17 mouse cellular contexts compared by ENCODE assay signal in the genomic region with DNA sequence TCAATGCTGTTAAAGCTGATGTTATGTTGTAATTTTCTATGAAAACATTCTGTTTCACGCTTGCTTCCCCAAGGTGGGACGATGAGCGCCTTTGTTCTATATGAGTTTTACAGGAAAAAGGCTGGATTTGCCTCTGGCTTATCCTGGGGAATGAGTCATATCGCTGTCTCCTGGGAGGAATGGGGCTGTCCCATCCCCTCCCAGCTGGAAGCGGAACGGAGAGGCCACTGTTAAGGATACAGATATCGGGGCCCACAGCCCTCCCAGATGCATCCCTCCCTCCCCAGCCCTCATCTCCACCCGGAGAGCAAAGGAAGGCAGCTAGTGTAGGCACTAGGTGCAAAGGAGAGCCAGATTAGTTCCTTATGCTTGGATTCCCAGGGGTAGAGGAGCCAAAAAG. TPM values are rescaled to one million over a fixed set of nuclear protein-coding genes. Genes with fewer than 3 reads are reported as not detected.
DNase-seq lines count a peak whose midpoint lies in the region; ATAC-seq lines count a peak whose summit lies in the region.
"Had no signal": no experiment of that assay in that cellular context is flagged by ENCODE, and none has a peak within 500 bp of the region (broad histone marks: within the 10 kb centered on the region; RNA-seq: fewer than 3 reads in every experiment).

No protein-coding gene starts in this region.

- H3K36me3 ChIP-seq in heart, embryonic 11.5 days (ENCODE audit: control insufficient read depth, insufficient read depth, low read length) = no peaks in the 10 kb centered on the region
- H3K36me3 ChIP-seq in intestine, embryonic 15.5 days = no peaks in the 10 kb centered on the region

- H3K27me3 ChIP-seq in heart, embryonic 11.5 days (ENCODE audit: control insufficient read depth, insufficient read depth, low read length) = peaks cover 8% of the 10 kb centered on the region
- no peaks in the 10 kb centered on the region for H3K27me3 ChIP-seq in intestine, embryonic 15.5 days (replicated peaks)

- ATAC-seq in heart, embryonic 11.5 days (replicated peaks; ENCODE audit: insufficient number of reproducible peaks, low FRiP score, low TSS enrichment) = peak; percentile 69; the same call in 1 of the 2 replicates
- ATAC-seq in intestine, embryonic 15.5 days = peak; percentile 74
- ATAC-seq in cerebellum, adult (ENCODE audit: insufficient number of reproducible peaks, low FRiP score, low TSS enrichment) = no peak
- ATAC-seq in activated CD4-positive, CD25-positive, alpha-beta regulatory T cell, adult 4 months = no peak

- H3K4me2 ChIP-seq in heart, embryonic 11.5 days = no peak overlapping the region
- H3K4me2 ChIP-seq in intestine, embryonic 15.5 days (replicated peaks) = no peak overlapping the region
- H3K4me2 ChIP-seq: hindbrain, embryonic 14.5 days; liver, embryonic 11.5 days had no signal

- 33% methylated on average over 8 of the region's 8 CpGs for WGBS in heart, embryonic 11.5 days (ENCODE audit: insufficient replicate concordance)
- WGBS in intestine, embryonic 15.5 days = 41% methylated on average over 8 of the region's 8 CpGs

- peaks cover 18% of the 10 kb centered on the region for H3K4me1 ChIP-seq in heart, embryonic 11.5 days (ENCODE audit: control insufficient read depth, insufficient read depth, low read length)
- H3K4me1 ChIP-seq in intestine, embryonic 15.5 days (replicated peaks) = peaks cover 21% of the 10 kb centered on the region

- H3K27ac ChIP-seq in heart, embryonic 11.5 days (ENCODE audit: low read depth, low read length) = no peak overlapping the region
- H3K27ac ChIP-seq in intestine, embryonic 15.5 days = peak overlapping the region; percentile 38
- H3K27ac ChIP-seq: hindbrain, embryonic 14.5 days; layer of hippocampus, adult 2 months had no signal

- no peak overlapping the region for H3K9ac ChIP-seq in heart, embryonic 11.5 days (ENCODE audit: low read depth, low read length)
- no peak overlapping the region for H3K9ac ChIP-seq in intestine, embryonic 15.5 days
- H3K9ac ChIP-seq: hindbrain, embryonic 14.5 days had no signal

- no peaks in the 10 kb centered on the region for H3K9me3 ChIP-seq in heart, embryonic 11.5 days (replicated peaks; ENCODE audit: control insufficient read depth, low read length)
- no peaks in the 10 kb centered on the region for H3K9me3 ChIP-seq in intestine, embryonic 15.5 days

- peak; percentile 80 for DNase-seq in 3T3-L1 (ENCODE audit: low read depth, low spot score)
- peak; percentile 66 for DNase-seq in NIH3T3 (ENCODE audit: low read depth)
- no peak for DNase-seq in left cerebral cortex, adult 18-20 months (ENCODE audit: low spot score in 2 of 2)
- DNase-seq: cerebellum, adult 9-10 months; kidney, adult 9 months; lung, postnatal 10 days; right cerebral cortex, adult 18-20 months; spleen, adult 18-20 months; thymus, adult 2 months had no signal

- H3K4me3 ChIP-seq in heart, embryonic 11.5 days (ENCODE audit: low read depth, low read length) = no peak overlapping the region
- no peak overlapping the region for H3K4me3 ChIP-seq in intestine, embryonic 15.5 days (replicated peaks)
- H3K4me3 ChIP-seq: layer of hippocampus, adult 2 months had no signal

RNA-seq across cellular contexts. Expression of gene Pgf, which starts 8.2 kb away (rescaled TPM):
- 9.0 and 12.7 TPM in 2 replicates for polyA plus RNA-seq in heart, embryonic 11.5 days (2014; fragmentation: Nextera tagmentation; extraction: Ambion mirVana)
- 15.6 and 15.8 TPM in 2 replicates for polyA plus RNA-seq in intestine, embryonic 15.5 days (2015; fragmentation: Nextera tagmentation; extraction: Ambion mirVana)
- polyA plus RNA-seq in activated CD4-positive, CD25-positive, alpha-beta regulatory T cell, adult 4 months (2017; shearing (Covaris generic)) = not detected
- total RNA-seq in left cerebral cortex, adult 18-20 months (2021) = 1 to 10 TPM; 2.5 to 3.0 TPM
- total RNA-seq: neutrophil, adult 5-6 weeks had no signal

RNA-seq across cellular contexts. Expression of gene Eif2b2, which starts 33.5 kb away (rescaled TPM):
- polyA plus RNA-seq in heart, embryonic 11.5 days (2014; fragmentation: Nextera tagmentation; extraction: Ambion mirVana) = 60.4 and 60.6 TPM in 2 replicates
- 66.8 and 72.0 TPM in 2 replicates for polyA plus RNA-seq in intestine, embryonic 15.5 days (2015; fragmentation: Nextera tagmentation; extraction: Ambion mirVana)
- polyA plus RNA-seq in activated CD4-positive, CD25-positive, alpha-beta regulatory T cell, adult 4 months (2017; shearing (Covaris generic)) = 10 to 100 TPM; 53.5 to 76.2 TPM
- 10 to 100 TPM; 63.4 to 67.2 TPM for total RNA-seq in left cerebral cortex, adult 18-20 months (2021)

RNA-seq across cellular contexts. Expression of gene Rps6kl1, which starts 34.7 kb away (rescaled TPM):
- 0.94 and 1.3 TPM in 2 replicates for polyA plus RNA-seq in heart, embryonic 11.5 days (2014; fragmentation: Nextera tagmentation; extraction: Ambion mirVana)
- polyA plus RNA-seq in intestine, embryonic 15.5 days (2015; fragmentation: Nextera tagmentation; extraction: Ambion mirVana) = 2.4 and 2.6 TPM in 2 replicates
- under 1 TPM; 0.73 to 0.83 TPM for polyA plus RNA-seq in activated CD4-positive, CD25-positive, alpha-beta regulatory T cell, adult 4 months (2017; shearing (Covaris generic))
- 10 to 100 TPM; 31.4 to 32.8 TPM for total RNA-seq in left cerebral cortex, adult 18-20 months (2021)
- total RNA-seq: neutrophil, adult 5-6 weeks had no signal

Comparison
In these comparisons a context has a peak if more than half of its experiments do, and no peak if none do; other contexts are left out.
1. DNase-seq: peak in 3T3-L1 (single experiment) and NIH3T3 (single experiment); none in left cerebral cortex, adult 18-20 months (0 of 2).
2. ATAC-seq: peak in heart, embryonic 11.5 days (single experiment) and intestine, embryonic 15.5 days (single experiment); none in cerebellum, adult (single experiment) and activated CD4-positive, CD25-positive, alpha-beta regulatory T cell, adult 4 months (single experiment).